Mouse (Mus musculus): ENCODE data around the gene 3830406C13Rik.
"Not testable (repeated sequence)": the region's sequence is repeated elsewhere in the genome, so short reads cannot be mapped to it uniquely, and the experiment has no call there.

Gene 3830406C13Rik

DNA sequence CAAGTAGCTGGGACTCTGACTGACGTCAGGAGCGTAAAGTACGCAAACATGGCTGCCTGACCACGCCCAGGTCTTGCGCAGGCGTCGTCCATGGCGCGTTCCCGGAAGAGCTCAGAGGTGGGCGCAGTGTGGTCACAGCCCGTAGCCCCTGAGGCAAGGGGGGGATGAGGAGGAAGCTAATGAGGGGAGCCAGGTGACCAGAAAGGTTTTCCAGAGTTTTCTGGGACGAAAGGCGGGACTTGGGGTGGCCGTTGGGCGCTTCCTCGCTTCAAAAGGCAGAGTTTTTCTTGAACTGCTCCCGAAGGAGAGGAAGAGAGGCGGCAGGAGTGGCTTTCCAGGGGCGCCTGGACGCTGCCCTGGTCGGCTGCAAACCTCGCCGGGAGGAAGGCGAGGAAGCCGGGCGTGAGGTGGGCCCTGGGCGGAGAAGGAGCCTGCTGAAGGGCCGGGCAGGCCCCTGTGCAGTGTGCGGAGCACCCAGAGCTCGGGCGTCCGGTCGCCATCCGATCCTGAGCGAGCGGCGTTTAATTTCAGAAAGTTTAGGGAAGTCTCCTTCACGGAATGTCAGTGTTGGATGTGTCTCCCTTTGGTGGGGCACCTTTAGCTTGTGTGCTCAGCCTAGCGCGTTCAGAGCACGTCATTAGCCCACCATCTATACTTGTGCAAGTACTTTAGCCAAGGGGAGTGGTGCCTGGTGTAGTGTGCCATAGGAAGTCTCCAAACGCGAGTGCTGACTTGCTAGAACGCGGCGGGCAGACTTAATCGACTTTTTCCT is at the start of gene 3830406C13Rik:
3830406C13Rik (plus strand) TSS at position 33 of the 772 bp plus-strand sequence.
- peak; percentile 93 for DNase-seq

DNA sequence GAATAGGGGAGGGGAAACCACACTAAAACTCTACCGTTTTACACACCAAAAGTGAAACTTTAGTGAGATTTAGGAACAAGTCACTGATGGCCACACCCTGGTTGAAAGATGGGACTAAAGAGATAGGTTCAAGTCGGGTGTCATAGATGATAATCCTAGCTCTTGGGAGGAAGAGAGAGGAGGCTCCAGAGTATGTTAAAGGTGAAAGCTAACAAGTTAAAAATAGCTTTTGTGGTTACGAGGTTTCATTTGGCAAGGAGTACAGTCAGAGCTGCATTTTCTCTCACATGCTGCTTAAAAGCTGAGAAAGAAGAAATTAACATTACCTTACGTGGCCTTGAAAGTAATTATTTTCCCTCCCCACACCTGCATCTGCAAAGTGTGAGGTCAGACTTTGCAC is 40.2 kb upstream of the 3830406C13Rik start:
- no peak for DNase-seq

DNA sequence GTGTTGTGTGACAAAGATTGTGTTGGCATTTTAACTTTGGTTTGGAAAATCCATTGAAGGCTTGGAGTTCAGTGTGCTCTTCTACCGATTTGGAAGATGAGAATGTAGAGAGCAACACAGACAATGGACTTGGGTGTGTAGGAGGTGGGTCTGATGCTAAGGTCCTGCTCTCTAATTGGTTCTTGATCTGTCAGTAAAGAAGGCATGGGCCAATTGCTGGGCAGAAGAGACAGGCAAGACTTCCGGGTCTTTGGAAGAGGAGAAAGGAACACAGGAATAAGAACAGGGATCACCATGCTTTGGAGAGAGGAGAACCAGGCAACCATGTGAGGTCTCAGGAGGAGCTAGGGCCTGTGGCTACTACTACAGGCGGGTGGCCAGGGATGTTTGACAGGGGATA is 7.9 kb upstream of the 3830406C13Rik start:
- DNase-seq: no peak

DNA sequence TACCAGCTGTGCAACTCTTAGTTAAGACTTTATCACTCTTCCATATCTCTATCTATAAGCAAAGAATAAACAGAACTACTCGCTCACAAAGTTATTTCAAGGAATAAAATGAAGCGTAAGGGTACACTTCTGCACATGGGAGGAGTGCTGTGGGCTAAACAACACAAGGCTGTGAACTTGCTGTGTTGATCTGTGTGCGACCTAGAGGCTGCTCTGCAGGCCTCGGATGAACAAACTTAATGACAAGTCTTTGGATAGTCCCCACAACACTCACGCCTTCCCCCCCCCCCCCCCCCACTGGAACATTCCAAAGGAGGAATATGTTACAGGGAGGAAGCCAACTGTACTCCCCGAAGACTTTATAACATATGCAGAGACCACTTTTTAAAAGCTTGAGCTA is 332 bp upstream of the 3830406C13Rik start, which contains the start of gene Gm49355:
Gm49355 (plus strand) TSS at position 336 of the 400 bp plus-strand sequence.
- no peak for DNase-seq

DNA sequence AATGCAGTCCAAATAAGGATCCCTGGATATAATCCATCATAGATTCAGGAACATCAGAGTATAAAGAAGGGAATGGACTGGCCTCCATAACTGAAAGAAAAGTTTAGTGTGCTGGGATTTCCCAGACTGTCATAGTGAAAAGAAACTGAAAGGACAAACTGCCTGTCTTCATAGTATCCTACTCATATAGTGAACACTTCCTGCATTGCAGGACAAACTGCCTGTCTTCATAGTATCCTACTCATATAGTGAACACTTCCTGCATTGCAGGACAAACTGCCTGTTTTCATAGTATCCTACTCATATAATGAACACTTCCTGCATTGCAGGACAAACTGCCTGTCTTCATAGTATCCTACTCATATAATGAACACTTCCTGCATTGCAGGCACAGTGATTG is 5.8 kb downstream of the 3830406C13Rik start:
- not testable (repeated sequence) for DNase-seq

DNA sequence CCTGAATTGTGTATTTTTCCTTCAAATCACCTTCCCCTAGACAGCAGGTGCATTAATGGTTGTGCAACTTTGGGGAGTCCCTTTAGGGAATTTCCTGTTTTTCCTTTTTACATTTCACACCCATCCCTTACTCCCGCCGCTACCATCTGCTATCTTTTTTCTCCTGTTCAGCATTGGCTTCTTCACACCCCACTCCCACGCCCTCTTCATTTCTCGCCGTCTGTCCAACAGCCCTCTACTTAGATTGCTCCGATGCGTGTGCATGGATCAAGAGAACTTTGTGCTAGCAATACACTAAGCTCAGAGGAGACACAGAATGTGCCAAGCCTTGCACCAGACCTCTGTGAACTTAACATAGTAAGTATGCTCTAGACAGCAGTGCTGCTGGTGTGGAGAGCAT is 12.4 kb downstream of the 3830406C13Rik start:
- no peak for DNase-seq

DNA sequence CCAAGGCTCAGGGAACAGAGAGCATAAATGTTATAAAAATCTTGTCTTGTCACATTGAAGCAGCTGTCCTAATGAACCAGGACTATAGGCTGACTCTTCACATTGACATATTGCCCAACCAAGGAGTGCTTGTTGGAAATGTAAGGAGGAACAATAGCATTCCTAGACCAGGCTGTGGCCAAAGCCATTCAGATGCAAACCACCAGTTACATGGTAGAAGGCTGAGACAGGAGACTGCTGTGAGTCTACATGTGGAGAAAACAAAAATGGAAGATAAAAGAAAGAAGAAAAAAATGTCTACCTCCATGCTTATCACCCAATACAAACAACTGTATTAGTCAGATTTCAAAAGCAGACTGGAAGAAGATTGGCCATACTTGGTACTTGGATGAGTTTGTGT is 15.2 kb downstream of the 3830406C13Rik start:
- no peak for DNase-seq

DNA sequence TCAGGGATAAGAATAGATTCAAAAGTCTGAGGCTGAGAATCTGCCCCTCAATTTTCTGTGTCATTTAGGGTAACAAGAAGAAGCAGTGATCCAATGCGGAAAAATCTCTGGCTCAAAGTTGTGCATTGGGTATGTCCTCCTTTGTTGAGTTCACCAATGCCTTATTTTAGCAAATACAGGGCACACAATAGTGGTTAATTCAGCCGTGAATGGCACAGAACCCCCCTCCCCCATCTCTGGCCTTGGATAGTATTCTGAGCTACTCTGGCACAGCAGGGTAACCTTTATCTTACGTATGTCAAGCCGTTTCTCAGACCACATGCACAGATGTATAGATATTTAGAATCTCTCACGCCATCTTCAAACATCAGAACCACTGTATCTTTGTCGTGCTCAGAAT is 15.7 kb downstream of the 3830406C13Rik start:
- DNase-seq: peak; percentile 16

DNA sequence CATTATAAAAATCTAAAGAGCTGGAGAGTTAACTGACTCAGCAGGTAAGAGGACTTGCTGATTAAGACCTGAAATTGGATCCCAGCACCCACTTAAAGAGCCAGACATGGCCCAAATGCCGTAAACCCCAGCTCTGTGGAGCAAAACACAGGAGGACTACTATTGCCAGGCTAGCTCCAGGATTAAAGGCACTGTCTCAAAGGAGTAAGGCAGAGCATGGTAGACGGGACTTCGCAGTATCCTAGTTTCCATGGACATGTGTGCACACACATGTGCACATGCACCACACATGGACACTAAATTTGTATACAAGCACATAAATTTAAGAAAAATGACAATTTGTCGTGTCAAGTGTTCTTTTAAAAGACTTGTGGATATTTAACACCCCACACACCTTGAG is 16.3 kb downstream of the 3830406C13Rik start:
- no peak for DNase-seq

DNA sequence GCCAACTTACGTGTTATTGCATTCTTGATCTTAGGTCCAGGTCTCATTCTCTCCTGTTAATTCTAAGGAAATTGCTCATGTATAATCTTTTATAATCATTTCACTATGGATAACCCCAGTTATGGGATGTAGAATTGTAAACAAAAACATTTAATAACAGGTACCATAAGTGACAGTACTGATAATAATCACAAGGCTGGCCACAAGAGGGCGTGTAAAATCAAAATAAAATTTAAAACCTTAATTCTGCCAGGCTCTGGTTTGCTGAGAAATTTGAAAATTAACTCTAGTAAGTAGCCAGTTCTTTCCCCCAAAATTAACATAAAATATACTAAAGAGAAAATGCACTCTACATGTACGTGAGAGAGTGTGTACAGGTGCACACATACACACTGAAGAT is 16.7 kb downstream of the 3830406C13Rik start:
- peak; percentile 16 for DNase-seq

DNA sequence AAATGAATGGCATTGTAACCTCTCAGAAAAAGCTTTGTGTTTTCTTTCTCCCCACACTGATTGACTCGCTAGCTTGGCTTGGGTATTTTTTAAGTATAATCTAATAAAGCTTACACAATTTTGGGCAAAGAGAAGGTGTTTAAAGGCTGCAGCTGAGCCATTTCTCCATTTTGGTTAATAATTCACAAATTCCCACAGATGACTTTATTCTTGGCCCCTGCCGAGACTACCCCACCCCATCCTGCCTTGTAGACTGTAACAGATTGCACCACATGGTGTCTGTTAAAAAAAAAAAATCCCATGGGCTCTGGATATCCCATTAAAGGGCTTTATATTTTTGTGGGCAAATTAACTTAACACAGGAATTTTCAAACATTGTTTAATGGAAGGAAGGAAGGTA is 19.1 kb downstream of the 3830406C13Rik start:
- no peak for DNase-seq

DNA sequence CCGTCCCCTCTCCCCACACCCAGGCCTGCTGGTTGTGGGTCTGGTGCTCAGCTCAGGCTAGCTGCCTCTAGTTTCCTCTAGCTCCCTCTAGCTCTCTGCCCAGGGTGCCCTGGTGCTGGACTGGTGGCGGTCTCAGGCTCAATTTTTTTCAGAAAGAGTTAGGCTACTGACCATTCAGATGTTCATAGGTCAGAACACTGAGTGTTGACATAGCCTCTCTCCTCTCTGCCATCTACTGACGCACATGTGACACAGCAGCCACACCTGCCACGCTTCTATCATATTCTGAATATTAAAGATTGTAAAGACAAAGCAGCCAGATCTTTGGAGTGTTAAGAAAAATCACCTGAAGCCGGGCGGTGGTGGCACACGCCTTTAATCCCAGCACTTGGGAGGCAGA is 49.6 kb downstream of the 3830406C13Rik start:
- no peak for DNase-seq

DNA sequence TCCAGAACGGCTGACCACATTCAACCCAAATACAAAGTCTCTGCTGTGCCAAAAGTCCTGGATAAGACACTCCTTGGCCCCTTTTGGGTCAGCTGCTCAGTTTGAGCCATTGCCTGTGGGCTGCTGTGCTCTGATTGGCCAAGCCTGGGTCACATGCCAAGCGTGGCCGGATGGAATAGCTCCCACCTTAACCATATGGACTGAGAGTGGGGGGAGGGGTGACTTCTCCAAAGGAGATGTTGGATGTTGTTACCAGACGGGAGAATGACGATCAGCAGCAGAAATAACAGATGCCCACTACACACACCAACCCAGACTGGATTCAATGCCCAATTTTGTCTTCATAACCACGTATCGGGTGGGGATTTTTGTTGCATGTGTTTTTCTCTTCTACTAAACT is 51.0 kb downstream of the 3830406C13Rik start:
- peak; percentile 29 for DNase-seq

DNA sequence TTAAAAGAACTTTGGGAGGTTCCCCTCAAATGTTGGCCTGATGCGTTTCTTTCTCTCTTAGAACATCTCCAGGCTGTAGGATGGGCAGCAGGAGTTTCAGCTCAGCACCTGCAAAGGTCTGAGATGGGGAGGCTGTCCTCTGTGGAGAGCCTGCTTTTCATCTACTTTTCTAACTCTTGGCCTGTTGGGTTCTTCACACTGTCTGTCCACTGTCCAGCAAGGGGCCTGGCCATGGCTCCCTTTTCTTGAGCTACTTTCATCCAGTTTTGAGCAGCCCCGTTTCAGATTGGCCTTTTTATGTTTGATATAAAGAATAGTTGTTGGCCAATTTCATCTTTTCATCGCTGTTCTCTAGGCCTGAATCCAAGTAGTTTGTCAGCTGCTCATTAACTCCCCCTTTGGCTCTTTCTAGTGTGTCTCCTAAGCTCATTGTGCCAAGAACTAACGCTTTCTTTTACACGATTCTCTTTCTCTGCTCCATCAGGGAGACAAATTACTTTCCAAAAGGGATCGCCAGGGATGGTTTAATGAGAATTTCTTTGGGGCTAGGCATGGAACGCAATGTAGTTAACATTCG is 53.5 kb downstream of the 3830406C13Rik start:
- peak; percentile 35 for DNase-seq

DNA sequence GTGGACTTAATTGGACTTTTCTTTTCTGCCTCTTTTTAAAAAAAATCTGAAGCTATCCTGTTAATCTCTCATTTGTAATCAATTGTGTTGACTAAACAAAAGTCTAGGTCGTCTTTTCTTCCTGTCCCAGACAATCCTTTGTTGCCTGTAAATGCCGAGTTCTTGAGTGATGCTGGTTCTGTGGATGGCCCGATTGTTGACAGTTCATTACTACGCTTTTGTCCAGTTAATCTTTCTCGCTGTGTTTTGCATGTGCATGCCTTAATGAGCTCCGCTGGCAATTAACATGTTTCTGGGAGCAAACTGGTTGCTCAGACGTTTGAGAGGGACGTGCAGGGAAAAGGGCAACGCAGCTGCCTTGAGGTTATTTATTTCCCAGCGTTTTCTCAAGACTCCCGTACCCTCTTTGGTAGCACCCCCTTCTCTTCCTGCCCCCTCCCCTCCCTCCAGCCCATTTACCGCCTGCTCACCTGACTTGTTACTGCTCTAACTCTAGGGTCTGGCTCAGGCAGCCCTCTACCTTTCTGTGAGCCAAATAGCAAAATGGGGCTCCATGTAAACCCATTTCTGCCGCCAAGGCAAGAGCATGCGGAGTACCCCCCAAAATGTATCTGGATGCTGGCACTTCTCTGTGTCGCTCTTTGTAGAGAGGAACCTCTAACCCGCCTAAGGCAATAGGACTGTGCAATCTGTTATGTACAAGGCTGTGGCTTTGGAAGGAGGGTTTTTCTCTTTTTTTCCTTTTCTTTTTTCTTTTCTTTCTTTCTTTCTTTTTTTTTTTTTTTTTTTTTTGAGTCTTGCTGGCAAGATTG is 54.2 kb downstream of the 3830406C13Rik start:
- DNase-seq: peak; percentile 52

DNA sequence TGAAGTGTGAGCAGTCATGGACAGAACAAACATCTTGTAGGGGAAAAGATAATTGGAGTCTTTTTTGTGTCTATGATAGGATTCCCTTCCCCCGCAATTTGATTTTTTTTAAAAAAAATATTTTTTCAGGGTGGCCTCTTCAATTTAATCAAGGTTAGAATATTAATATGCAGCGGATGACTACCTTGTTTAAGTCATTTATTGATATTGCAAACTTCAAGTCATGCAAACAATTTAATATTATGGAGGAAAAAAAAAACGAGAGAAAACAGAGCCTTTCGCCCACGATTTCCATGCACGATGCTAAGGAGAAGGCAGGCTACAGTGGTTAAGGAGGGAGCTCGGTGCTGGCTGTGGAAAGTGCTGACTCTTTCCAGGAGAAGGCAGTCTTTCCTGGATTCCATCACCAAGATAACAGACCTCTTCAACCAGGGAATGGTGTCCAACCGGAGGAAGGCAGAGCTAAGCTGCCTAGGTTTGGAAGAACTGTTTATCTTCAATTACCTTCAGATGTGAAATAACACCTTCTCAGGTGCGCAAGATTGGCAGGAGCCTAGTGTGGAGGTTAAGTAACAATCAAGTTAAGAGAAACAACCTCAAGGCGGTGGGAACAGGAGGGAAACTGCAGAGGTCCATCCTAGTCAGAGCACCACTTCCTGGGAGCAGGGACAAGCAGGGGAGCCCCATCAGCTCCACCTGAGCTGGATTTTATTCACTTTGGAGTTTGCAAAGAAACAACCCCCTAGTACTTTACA is 55.0 kb downstream of the 3830406C13Rik start:
- DNase-seq: peak; percentile 22

DNA sequence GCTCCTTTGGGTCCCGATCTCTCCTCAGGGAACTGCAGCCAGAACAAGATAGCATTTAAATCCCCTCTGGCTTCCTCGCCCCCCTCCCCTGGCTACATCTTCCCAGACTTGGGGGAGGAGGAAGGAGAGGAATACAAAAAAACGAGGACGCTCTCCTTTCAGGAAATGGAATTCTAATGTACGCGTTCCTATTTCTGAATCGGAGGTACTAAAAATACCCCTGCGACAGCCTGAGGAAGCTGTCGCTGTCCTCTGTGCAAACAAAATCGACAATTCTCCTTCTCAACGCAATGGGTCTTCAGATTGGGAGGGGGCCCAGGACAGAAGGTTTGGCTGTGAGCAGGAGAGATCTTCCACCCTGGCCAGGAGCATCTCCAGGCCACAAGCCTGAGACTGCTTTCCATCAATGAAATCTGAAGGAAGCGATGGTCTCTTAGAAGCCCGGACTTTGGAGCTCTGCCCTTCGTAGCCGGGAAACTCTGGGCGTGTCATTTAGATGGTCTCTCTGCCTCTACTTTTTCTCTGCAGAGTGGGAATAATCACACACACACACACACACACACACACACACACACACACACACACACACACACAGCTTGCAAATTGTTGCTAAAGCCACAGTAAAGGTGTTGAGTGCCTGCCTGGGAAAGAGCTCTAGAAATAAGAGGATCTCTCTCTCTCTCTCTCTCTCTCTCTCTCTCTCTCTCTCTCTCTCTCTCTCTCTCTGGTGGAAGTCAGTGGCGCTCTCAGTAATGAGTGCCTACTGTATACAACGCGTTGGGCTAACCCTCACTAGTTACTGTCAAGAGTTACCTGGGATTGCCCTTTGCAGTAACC is 56.5 kb downstream of the 3830406C13Rik start:
- DNase-seq: peak; percentile 34

DNA sequence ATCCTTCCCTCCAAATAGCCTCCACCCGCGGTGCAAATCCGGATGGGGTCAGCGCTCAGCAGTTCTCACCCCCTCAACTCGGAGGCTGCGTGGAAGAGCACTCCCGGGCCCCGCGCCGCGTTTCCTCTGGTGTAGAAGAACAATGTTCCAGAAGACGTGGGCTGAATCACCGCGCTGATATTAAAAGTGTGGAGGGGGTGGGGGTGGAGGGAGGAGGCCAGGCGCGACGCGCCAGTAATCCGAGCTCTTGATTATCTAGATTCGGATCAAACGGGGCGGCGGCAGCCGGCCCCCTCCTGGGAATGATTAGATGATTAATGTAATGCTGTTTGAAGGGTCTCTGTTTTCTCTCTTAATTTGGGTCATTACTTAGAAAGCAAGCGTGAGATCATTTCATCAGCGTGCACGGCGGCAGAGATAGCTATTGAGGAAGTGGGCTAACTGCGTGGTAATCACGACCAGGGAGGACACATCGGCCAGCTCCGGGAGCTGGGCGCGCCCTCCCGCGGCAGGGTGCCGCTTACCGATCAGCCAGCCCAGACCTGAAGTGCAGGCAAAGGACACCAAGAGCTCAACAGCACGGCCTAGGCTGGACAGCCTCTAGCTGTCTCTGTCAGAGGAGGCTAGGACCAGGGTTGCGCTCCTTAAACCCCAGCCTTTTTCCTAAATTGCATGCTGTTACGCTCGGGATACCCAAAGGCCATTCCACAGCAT is 57.3 kb downstream of the 3830406C13Rik start:
- peak; percentile 70 for DNase-seq

DNA sequence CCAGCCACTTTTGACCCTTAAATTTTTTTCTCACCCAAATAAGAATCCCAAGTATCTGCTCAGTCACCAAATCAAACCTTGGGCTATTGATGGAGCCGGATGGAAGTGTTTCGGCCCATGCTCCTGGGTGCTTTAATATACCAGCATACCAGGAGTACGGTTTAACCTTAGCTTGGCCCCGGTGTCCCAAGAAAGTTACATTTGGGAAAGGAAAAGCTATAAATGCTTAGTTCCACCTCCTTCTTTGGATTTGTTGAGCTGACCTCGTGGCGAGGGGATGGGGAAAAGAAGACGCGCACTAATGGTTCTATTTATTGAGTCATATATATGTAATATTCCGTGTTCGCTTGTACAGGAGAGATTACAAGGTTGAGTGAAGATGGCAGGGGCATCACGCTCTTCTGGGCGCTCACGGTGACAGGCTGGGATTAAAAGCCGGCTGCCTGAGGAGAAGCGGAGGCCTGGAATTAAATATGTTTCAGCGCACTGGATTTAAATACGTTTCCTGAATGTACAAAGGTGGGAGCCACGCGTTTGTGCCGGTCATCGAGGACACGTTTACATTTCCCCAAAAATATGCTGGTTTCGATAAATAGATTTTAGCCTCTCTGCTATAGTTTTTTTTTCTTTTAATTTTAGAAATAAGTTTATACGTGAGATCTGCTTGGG is 58.0 kb downstream of the 3830406C13Rik start:
- peak; percentile 19 for DNase-seq

DNA sequence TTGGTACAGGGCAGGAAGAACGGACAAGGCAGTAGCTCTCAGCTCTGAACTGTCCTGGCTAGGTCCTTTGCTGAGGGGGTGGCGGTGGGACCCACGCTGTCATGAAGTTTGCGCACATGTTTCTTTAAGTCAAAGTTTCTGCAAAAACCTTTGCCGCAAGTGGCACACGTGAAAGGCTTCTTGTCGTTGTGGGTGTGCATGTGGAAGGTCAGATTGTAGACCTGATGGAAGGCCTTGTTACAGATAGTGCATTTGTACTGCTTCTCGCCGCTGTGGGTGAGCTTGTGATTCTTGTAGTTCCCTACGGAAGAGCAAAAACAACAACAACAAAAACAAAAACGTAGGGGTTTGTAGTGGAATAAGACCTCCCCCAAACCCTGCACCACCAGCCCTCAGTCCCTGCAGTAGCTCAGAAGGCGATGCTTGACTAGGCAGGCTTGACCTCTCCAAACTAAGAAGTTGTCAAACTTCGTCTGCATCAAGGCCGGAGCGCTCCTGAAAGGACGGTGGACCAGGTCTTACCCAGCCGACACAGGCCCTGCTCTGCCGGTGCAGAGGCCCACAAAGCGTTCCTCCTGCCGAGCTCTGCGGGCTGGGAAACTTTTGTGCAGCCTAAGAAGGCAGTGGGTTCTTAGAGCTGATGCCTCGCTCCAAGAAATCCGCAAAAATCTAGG is 58.6 kb downstream of the 3830406C13Rik start:
- DNase-seq: peak; percentile 64

Measured in embryo, embryonic 11 days (tissue).